21 mouse cellular contexts compared by ENCODE assay signal in the genomic region with DNA sequence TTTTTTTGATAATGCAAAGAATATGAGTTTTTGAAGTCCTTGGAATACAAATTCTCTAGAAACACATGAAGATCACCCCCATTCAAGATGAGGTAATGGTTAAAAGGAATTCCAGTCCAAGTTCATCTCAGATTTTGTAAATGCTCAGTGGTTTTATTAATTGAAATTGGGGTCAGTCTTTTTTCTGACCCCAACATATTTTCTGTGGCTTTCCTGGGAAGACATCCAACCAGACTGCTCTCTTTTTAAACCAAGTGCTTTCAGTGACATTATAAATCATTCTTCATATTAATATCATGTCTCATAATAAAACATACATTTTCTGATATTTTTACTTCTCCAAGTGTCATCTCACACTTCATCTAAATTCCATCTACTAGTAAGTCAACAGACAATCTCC.
DNase-seq lines count a peak whose midpoint lies in the region; ATAC-seq and TF ChIP-seq lines count a peak whose summit lies in the region.
"Had no signal": no experiment of that assay in that cellular context is flagged by ENCODE, and none has a peak within 500 bp of the region (broad histone marks: within the 10 kb centered on the region; RNA-seq: fewer than 3 reads in every experiment).

No protein-coding gene starts in this region.

- H3K36me3 ChIP-seq in kidney, adult 2 months (ENCODE audit: control insufficient read depth, insufficient read depth, low read length): no peaks in the 10 kb centered on the region
- H3K36me3 ChIP-seq in limb, embryonic 14.5 days (ENCODE audit: control insufficient read depth, insufficient read depth, low read length): no peaks in the 10 kb centered on the region
- no peaks in the 10 kb centered on the region for H3K36me3 ChIP-seq in limb, embryonic 10.5 days
- no peaks in the 10 kb centered on the region for H3K36me3 ChIP-seq in lung, postnatal 0 days (ENCODE audit: insufficient read depth, low read length)
- H3K36me3 ChIP-seq: embryonic facial prominence, embryonic 12.5 days; forebrain, embryonic 12.5 days; heart, embryonic 10.5 days; hindbrain, embryonic 12.5 days had no signal

- H3K4me2 ChIP-seq in limb, embryonic 14.5 days (replicated peaks; ENCODE audit: low read depth, low read length, severe bottlenecking): no peak overlapping the region
- H3K4me2 ChIP-seq in lung, postnatal 0 days (replicated peaks; ENCODE audit: low read depth, low read length): no peak overlapping the region
- H3K4me2 ChIP-seq: embryonic facial prominence, embryonic 12.5 days; forebrain, embryonic 12.5 days; hindbrain, embryonic 12.5 days had no signal

- no peak for ATAC-seq in limb, embryonic 14.5 days (ENCODE audit: low FRiP score, low read depth)
- ATAC-seq in lung, postnatal 0 days: no peak
- ATAC-seq: forebrain, embryonic 16.5 days had no signal

- TF ChIP-seq EP300 in lung, postnatal 0 days (IDR thresholded peaks at IDR 0.05): no peak

- no peak overlapping the region for H3K9ac ChIP-seq in limb, embryonic 14.5 days (ENCODE audit: low read depth, low read length, severe bottlenecking)
- H3K9ac ChIP-seq in lung, postnatal 0 days (replicated peaks; ENCODE audit: low read depth): no peak overlapping the region
- H3K9ac ChIP-seq: embryonic facial prominence, embryonic 12.5 days; forebrain, embryonic 12.5 days; hindbrain, embryonic 12.5 days had no signal

- TF ChIP-seq CTCF in kidney, adult 2 months (conservative IDR thresholded peaks at IDR 0.05; ENCODE audit: insufficient read depth, insufficient read length, low read depth, low read length): no peak
- no peak for TF ChIP-seq CTCF in lung, postnatal 0 days (IDR thresholded peaks at IDR 0.05)
- no peak for TF ChIP-seq CTCF in lung, adult 2 months (IDR thresholded peaks at IDR 0.05; ENCODE audit: insufficient read depth, low read length)

- no peak overlapping the region for H3K4me3 ChIP-seq in kidney, adult 2 months (ENCODE audit: insufficient read depth, low read depth, low read length)
- H3K4me3 ChIP-seq in limb, embryonic 14.5 days (replicated peaks; ENCODE audit: low read length): no peak overlapping the region
- no peak overlapping the region for H3K4me3 ChIP-seq in limb, embryonic 10.5 days
- no peak overlapping the region for H3K4me3 ChIP-seq in lung, postnatal 0 days (ENCODE audit: low read depth, low read length)
- no peak overlapping the region for H3K4me3 ChIP-seq in lung, adult 2 months (replicated peaks; ENCODE audit: extremely low read depth, low read depth, low read length)
- H3K4me3 ChIP-seq: embryonic facial prominence, embryonic 12.5 days; forebrain, embryonic 12.5 days; heart, embryonic 10.5 days; hindbrain, embryonic 12.5 days had no signal

- no peak for TF ChIP-seq POLR2A in kidney, adult 2 months (IDR thresholded peaks at IDR 0.05; ENCODE audit: low read depth, low read length)
- no peak for TF ChIP-seq POLR2A in limb, embryonic 14.5 days (IDR thresholded peaks at IDR 0.05; ENCODE audit: borderline replicate concordance, extremely low read depth, insufficient read depth, insufficient read length)
- TF ChIP-seq POLR2A in lung, adult 2 months (IDR thresholded peaks at IDR 0.05; ENCODE audit: borderline replicate concordance, extremely low read depth, low read depth, low read length): no peak

- no peak overlapping the region for H3K27ac ChIP-seq in kidney, adult 2 months (ENCODE audit: insufficient read depth, low read depth, low read length)
- no peak overlapping the region for H3K27ac ChIP-seq in limb, embryonic 14.5 days (replicated peaks; ENCODE audit: low read depth, low read length)
- no peak overlapping the region for H3K27ac ChIP-seq in limb, embryonic 10.5 days
- H3K27ac ChIP-seq in lung, postnatal 0 days (ENCODE audit: low read length): no peak overlapping the region
- H3K27ac ChIP-seq: embryonic facial prominence, embryonic 12.5 days; forebrain, embryonic 12.5 days; heart, embryonic 10.5 days; hindbrain, embryonic 12.5 days had no signal

- no peaks in the 10 kb centered on the region for H3K9me3 ChIP-seq in limb, embryonic 14.5 days (ENCODE audit: control insufficient read depth, low read length)
- no peaks in the 10 kb centered on the region for H3K9me3 ChIP-seq in limb, embryonic 10.5 days (replicated peaks)
- H3K9me3 ChIP-seq in lung, postnatal 0 days (ENCODE audit: low read length): no peaks in the 10 kb centered on the region
- H3K9me3 ChIP-seq: embryonic facial prominence, embryonic 12.5 days; forebrain, embryonic 12.5 days; heart, embryonic 10.5 days; hindbrain, embryonic 12.5 days had no signal

- DNase-seq in kidney, adult 2 months: peak; percentile 18
- DNase-seq in kidney, postnatal 10 days: no peak
- peak; percentile 5 for DNase-seq in limb, embryonic 14.5 days (ENCODE audit: low spot score)
- no peak for DNase-seq in limb, embryonic 10.5 days (ENCODE audit: low spot score)
- DNase-seq in lung, postnatal 0 days (ENCODE audit: low spot score): peak; percentile 9
- no peak for DNase-seq in lung, adult 2 months
- no peak for DNase-seq in spleen, postnatal 14 days (ENCODE audit: low spot score in 2 of 2)
- DNase-seq: adrenal gland, adult 8-10 months; adrenal gland, postnatal 36 days; cerebellum, adult 2 months; cerebellum, postnatal 10 days; gastrocnemius, postnatal 10 days; heart, adult 18-20 months; heart, postnatal 10 days; heart, postnatal 4 days had no signal

- no peaks in the 10 kb centered on the region for H3K27me3 ChIP-seq in kidney, adult 2 months (replicated peaks; ENCODE audit: control insufficient read depth, insufficient read depth, low read length)
- no peaks in the 10 kb centered on the region for H3K27me3 ChIP-seq in limb, embryonic 14.5 days (ENCODE audit: control insufficient read depth, insufficient read depth, low read length)
- no peaks in the 10 kb centered on the region for H3K27me3 ChIP-seq in limb, embryonic 10.5 days (ENCODE audit: low read depth, poor library complexity, severe bottlenecking)
- H3K27me3 ChIP-seq in lung, postnatal 0 days (replicated peaks; ENCODE audit: insufficient read depth, low read length): no peaks in the 10 kb centered on the region
- H3K27me3 ChIP-seq: CH12.LX; embryonic facial prominence, embryonic 12.5 days; forebrain, embryonic 12.5 days; hindbrain, embryonic 12.5 days had no signal

- no peaks in the 10 kb centered on the region for H3K4me1 ChIP-seq in kidney, adult 2 months (ENCODE audit: control insufficient read depth, insufficient read depth, low read length)
- H3K4me1 ChIP-seq in limb, embryonic 14.5 days (ENCODE audit: control insufficient read depth, insufficient read depth, low read length): no peaks in the 10 kb centered on the region
- H3K4me1 ChIP-seq in limb, embryonic 10.5 days: no peaks in the 10 kb centered on the region
- H3K4me1 ChIP-seq in lung, postnatal 0 days (ENCODE audit: insufficient read depth, low read depth, low read length): no peaks in the 10 kb centered on the region
- no peaks in the 10 kb centered on the region for H3K4me1 ChIP-seq in lung, adult 2 months (ENCODE audit: control insufficient read depth, insufficient read depth, low read length)
- H3K4me1 ChIP-seq: embryonic facial prominence, embryonic 12.5 days; forebrain, embryonic 12.5 days; heart, embryonic 10.5 days; hindbrain, embryonic 12.5 days had no signal

Comparison
In these comparisons a context has a peak if more than half of its experiments do, and no peak if none do; other contexts are left out.
1. DNase-seq: peak in kidney, adult 2 months (single experiment), limb, embryonic 14.5 days (single experiment) and lung, postnatal 0 days (single experiment); none in kidney, postnatal 10 days (single experiment), limb, embryonic 10.5 days (single experiment), lung, adult 2 months (single experiment) and spleen, postnatal 14 days (0 of 2).